Mouse (Mus musculus) ovary, postnatal 10 days (tissue): ENCODE results near the gene Cd164.

Experiments used
- DNase-seq: peaks from one replicate; pipeline ENCODE4 v3.0.0; 2022; ENCODE audit warnings: low spot score

Cd164 gene

GRCm38 (mm10) chr10:41546396-41547165 is 27.4 kb downstream of the Cd164 start:
- no peak for DNase-seq

DNA sequence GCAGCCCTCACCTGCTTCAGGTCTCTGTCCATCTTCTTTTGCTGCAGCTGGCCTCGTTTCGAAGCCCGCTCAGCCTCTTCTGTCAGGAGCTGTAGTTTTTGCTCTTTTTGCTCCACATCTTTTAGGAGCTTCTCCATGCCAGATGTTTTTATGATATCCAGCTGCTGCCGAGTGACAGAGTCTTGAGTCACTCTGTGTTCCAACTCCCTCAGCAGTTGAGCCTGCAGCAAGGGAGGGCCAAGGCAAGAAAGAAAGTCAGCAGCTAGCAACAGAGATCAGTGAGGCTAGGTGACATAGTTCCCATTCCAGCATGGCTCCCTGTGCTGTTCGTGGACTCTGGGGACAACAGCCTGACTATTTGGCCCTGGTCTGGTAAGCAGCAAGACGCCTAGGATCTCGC is 31.5 kb downstream of the Cd164 start:
- no peak for DNase-seq

GRCm38 (mm10) chr10:41552319-41552718 is 33.1 kb downstream of the Cd164 start:
- no peak for DNase-seq

- DNase-seq: no peak
Observed at GRCm38 (mm10) chr10:41552847-41553589, 33.8 kb downstream of the Cd164 start.

DNA sequence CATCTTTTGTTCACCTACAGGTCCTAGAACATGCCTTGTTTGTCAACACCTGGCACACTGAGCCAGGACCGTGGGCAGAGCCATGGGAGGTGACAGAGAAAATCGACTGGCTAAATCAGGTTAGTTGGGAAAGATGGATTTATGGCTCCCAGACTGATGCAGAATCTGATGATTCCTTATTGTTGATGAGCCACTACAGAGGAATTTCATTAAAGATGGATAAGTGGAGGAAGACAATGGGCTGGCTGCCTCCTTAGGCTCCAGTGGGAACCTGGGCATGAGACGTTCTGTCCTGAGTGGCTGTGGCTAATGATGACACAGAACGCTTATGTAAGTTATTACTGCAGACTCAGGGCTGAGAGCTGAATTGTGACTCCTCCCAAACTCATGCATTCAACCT is 34.5 kb downstream of the Cd164 start:
- no peak for DNase-seq

DNA sequence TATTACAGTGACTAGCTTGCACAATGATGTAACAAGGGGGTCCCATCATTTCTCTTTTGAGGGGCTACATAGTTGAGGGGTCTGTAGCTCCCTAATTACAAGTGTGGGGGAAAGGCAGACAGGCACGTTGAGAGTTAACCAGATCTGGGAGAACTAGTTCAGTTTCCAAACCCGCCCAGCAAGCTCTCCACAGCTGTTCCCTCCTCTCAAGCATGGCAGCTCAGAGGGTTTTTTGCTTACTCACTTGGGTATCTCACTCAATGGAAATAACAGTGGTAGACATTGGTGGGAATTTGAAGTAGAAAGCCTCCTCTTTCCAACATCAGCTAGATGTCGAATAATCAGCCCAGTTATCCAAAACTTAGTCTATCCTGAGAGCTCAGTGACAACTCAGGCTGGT is 35.9 kb downstream of the Cd164 start:
- no peak for DNase-seq

DNA sequence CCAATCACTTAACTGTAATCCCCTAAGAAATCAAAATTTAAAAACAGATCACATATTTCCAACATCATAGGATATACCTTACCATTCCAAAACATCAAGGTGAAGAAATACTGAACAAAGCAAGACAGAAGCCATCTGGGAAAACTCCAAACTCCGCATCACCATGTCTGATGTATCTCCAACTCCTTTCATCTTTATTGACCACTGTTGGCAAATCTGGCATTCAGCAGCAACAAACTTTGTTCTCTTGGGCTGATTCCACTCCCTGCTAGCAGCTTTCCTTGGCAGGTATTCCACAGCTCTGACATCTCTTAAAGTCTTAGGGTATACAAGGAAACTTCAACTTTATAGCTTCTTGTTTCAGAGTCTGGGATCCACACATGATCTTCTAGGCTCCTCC is 39.2 kb downstream of the Cd164 start:
- DNase-seq: no peak

DNA sequence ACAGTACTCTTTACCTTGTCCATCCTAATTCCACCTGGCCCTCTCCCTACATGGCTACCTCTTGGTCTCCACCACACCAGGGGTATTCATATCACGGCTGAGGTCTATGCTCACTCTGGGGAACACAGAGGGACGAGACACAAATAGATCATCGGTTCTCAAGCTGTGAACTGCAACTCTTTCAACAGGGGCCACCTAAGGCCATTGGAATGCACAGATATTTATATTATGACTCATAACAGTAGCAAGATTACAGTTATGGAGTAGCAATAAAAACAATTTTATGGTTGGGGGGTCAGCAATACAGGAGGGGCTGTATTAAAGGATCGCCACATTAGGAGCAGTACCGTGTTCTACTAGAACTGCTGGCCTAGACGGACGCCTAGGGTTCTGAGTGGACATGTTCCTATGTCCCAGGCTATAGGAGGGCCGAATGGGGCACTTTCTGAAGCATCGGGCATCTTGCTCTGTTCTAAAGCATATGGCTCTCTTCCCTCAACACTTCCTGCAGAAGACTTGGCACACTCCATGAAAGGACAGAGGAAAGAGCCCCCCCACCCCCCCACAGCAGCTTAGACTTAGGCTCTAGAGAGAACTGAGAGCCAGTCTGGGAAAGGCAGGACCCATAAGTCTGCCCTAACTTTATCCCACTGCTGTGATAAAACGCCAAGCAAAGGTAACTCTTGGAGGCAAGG is 42.6 kb downstream of the Cd164 start:
- DNase-seq: no peak

DNA sequence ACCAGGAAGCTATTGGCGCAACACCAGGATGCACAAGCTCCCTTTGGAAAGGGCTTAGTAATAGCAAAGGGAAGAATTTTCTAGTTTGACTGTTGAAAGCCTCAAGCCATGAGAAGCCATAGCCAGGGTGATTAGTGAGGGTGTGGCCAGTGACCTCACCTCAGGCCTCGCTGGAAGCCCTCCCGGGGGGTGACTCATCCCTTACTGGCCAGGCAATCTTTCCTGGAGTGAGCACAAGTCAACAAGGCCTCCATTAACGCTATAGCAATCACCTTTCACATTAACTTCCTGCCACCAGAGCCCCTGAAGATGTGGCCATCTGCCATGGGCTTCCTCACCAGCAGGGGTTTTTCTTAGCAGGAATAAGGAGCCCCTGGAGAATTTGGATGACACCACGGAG is 45.9 kb downstream of the Cd164 start:
- no peak for DNase-seq

- no peak for DNase-seq
Observed at GRCm38 (mm10) chr10:41568306-41568705, 49.1 kb downstream of the Cd164 start.

- no peak for DNase-seq
Observed at GRCm38 (mm10) chr10:41571065-41571464, 51.9 kb downstream of the Cd164 start.

GRCm38 (mm10) chr10:41572274-41572673 is 53.1 kb downstream of the Cd164 start:
- no peak for DNase-seq

DNA sequence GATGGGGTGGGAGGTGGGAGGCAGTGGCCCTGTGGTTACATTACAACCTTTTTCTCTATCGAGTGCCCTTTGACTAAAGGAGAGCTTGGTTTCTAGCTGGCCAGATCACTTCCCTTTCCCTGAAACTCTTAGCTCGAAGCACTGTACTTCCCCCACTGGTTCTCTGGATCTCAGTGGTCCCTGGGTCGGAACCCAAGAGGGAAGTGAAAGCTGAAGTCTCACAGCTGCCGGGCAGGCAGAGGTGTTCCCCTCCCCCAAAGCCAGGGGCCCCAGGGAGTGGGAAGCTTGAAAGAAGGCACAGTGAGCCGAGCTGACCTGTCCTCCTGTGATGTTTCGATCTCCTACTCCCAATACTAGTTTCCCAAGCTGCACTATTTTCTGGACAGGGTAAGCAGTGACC is 54.0 kb downstream of the Cd164 start:
- no peak for DNase-seq

DNA sequence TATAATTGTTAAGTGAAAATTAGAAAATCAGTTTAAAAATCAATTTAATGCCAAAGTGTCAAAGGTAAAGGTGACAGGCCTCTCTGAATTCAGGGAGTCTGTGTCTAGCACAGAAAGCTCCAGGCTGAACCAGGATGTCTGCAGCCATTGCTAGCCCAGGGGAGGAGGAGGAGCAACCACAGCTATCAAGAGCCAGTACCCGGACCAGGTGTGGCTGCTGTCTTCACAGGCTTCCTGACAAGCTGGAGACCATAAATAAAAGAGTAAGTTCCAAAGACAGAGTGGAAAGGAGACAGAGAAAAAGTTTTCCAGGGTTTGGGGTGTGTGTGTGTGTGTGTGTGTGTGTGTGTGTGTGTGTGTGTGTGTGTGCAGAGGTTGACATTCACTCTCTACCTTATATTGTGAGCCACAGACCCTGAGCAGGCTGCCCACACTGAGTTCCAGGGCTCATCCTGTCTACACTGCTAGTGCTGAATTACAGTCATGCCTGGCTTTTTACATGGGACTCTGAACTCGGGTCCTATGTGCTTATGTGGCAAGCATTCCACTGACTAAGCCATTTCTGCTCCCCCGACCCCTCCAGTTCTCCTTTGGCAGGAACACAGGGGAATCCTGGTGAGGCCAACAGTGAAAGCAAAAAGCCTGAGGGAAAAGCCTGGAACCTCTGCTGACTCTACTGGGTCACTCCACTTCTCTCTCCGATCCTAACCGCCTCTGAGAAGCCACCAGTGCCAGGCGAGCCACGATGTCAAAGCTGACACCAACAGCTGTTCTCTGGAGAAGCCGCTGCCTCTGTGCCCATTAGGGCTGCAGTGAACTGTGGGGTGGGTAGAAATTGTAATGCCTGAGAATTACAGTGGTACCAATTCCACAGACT is 56.5 kb downstream of the Cd164 start:
- DNase-seq: no peak

- DNase-seq: no peak
Observed at GRCm38 (mm10) chr10:41576328-41576833, 57.2 kb downstream of the Cd164 start.

DNA sequence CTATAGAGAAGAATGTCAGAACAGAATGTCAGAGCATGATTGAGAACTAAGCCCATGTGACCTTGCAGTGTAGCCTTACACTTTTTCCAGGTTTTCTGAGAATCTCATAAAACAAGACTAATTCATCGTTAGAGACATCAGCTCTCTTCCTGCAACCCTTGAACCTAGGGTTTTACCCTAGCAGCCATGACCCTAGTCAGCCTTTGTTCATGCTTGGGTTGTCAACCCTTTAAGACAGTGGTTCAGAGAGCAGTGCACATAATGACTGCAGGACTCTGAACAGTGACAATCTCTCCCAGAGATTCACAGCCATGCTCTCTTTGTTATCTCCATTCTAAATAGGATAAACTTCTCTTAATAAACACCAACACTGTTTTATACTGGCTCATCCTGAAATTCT is 59.3 kb downstream of the Cd164 start:
- no peak for DNase-seq

- DNase-seq: no peak
Observed at GRCm38 (mm10) chr10:41580441-41580840, 61.2 kb downstream of the Cd164 start.
